Mouse (Mus musculus) hindbrain, embryonic 15.5 days (tissue): Measurements from ENCODE around the gene Acads. TPM values are rescaled to one million over a fixed set of nuclear protein-coding genes. Genes with fewer than 3 reads are reported as not detected.
"Not testable (repeated sequence)": the region's sequence is repeated elsewhere in the genome, so short reads cannot be mapped to it uniquely, and the experiment has no call there.

ENCODE experiments used
- ATAC-seq: fragments of 200-750 bp; cut with Nextera tagmentation; 2 replicates; pipeline ENCODE4 v1.8.0; 2017; ENCODE audit warnings: low read depth, moderate number of reproducible peaks, moderate TSS enrichment; ENCODE audit not compliant: low FRiP score
- H3K27ac ChIP-seq: fragments of 300-500 bp; sonication (generic); replicated peaks from 2 replicates; pipeline ENCODE4 v1.5.1; 2015; ENCODE audit warnings: mild to moderate bottlenecking, inconsistent platforms
- H3K27me3 ChIP-seq: fragments of 300-500 bp; sonication (generic); 2 replicates; pipeline ENCODE4 v1.6.1; 2015; ENCODE audit warnings: control low read depth, inconsistent platforms
- H3K36me3 ChIP-seq: fragments of 300-500 bp; sonication (generic); 2 replicates; pipeline ENCODE4 v1.6.1; 2015; ENCODE audit warnings: control low read depth, inconsistent platforms
- H3K4me1 ChIP-seq: fragments of 300-500 bp; sonication (generic); replicated peaks from 2 replicates; pipeline ENCODE4 v1.6.1; 2015; ENCODE audit warnings: control low read depth, inconsistent platforms
- H3K4me2 ChIP-seq: fragments of 300-500 bp; sonication (generic); 2 replicates; pipeline ENCODE4 v1.6.1; 2015; ENCODE audit warnings: moderate library complexity, mild to moderate bottlenecking, inconsistent platforms
- H3K4me3 ChIP-seq: fragments of 300-500 bp; sonication (generic); 2 replicates; pipeline ENCODE4 v1.5.1; 2015; ENCODE audit warnings: mild to moderate bottlenecking, inconsistent platforms
- H3K9ac ChIP-seq: fragments of 300-500 bp; sonication (generic); 2 replicates; pipeline ENCODE4 v1.6.1; 2015; ENCODE audit warnings: inconsistent platforms
- H3K9me3 ChIP-seq: fragments of 300-500 bp; sonication (generic); 2 replicates; pipeline ENCODE4 v1.6.1; 2016; ENCODE audit warnings: control low read depth, inconsistent platforms
- WGBS: fragments of 180-500 bp; shearing (Covaris S2); methylation state at CpG from one replicate; pipeline ENCODE4 v1.1.7; 2015; 5-methylcytosine and 5-hydroxymethylcytosine counted together
- polyA plus RNA-seq: library from polyadenylated mRNA; unstranded; fragments of >200 nt; fragmentation: Nextera tagmentation; extraction: Ambion mirVana; gene quantifications from 2 replicates; pipeline ENCODE4 v1.2.1, GENCODE M21; 2015

Gene Acads
- polyA plus RNA-seq, 1 experiment from 2014 or later, result 23.1 TPM

DNA sequence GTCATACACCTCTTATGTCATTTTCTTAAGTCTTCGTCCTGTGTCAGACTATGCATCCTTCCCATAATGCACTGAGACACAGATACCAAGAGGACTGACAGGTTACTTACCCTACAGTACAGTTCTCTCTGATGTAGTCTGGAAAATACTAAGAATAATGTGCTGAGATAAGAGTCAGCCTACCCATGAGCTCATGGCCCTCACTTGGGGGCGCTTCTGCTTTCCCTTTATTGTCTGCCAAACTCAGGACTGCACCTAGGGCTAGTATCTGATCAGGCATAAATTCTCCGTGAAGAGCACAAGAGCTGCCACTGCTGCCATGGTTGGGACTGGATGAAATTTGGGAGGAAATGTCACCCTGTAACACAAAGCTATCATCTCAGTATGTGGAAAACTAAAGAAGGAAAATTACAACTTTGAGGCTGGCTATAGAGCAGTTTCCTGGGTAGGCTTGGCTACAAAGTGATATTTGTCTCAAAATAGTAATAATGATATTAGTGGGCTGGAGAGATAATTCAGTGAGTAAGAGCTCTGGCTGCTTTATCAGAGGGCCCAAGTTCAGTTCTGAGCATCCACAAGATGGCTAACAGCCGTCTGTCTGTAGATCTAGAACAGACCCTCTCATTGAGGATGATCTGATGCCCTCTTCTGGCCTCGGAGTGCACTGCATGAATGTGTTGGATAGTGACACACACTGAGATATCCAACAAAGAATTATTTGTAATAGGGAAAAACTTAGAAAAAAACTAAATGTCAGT, 42.8 kb downstream of the Acads start:
- WGBS, result 62% methylated on average over 5 of the region's 5 CpGs
- ATAC-seq, result no peak
- H3K4me1 ChIP-seq, result 0 out of 2 replicates have a peak, but pooled peaks cover 6% of the 10 kb centered on the region
- H3K4me2 ChIP-seq, result no peak overlapping the region
- H3K27ac ChIP-seq, result no peak overlapping the region
- H3K4me3 ChIP-seq, result no peak overlapping the region
- no peak overlapping the region for H3K9ac ChIP-seq
- no peaks in the 10 kb centered on the region for H3K9me3 ChIP-seq
- peaks cover 5% of the 10 kb centered on the region; the same call in 1 of the 2 replicates for H3K36me3 ChIP-seq
- no peaks in the 10 kb centered on the region for H3K27me3 ChIP-seq

DNA sequence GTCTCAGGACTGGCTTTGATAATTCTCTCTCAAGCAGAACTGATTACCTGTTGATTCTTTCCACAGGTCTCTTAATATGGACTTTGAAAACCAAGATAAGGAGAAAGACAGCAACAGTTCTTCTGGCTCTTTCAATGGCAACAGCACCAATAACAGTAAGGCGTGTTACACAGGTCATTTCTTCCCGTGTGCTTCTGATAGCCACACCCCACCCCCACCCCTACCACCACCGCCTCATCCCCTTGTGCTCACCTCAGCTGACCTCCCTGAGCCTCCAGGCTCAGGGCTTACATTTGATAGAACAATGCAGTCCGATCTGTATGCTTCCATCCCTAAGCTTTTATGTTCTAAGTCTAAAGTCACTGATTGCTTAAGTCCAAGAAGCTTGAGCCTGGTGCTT, 44.4 kb downstream of the Acads start:
- WGBS, result 94% methylated on average over 4 of the region's 4 CpGs
- H3K4me1 ChIP-seq, result 0 out of 2 replicates have a peak, but pooled peaks cover 9% of the 10 kb centered on the region
- H3K27ac ChIP-seq, result no peak overlapping the region
- ATAC-seq, result no peak
- H3K9ac ChIP-seq, result no peak overlapping the region
- H3K4me3 ChIP-seq, result no peak overlapping the region
- H3K27me3 ChIP-seq, result no peaks in the 10 kb centered on the region
- peaks cover 4% of the 10 kb centered on the region; the same call in 1 of the 2 replicates for H3K36me3 ChIP-seq
- H3K9me3 ChIP-seq, result no peaks in the 10 kb centered on the region
- no peak overlapping the region for H3K4me2 ChIP-seq

DNA sequence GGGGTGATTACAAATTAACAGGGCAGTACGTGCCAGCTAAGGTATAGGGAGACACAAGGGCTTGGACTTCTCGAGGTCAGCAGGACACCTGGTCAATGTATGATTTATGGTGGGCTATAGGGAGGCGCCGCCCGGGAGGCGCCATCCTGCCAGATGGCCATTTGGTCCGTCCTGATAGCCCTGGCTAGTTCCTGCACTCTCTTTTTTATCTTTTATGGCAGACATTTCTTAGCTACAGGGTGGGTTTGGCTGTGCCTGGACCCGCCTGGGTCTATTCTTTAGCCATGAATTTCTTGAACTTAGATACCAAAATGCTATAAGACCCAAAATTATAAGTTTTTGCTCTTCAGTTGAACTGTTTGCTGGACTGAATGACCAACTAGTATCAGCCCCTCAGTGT, 45.8 kb downstream of the Acads start:
- H3K36me3 ChIP-seq, H3K9me3 ChIP-seq, H3K4me2 ChIP-seq, ATAC-seq, H3K27ac ChIP-seq, H3K27me3 ChIP-seq, H3K9ac ChIP-seq, H3K4me3 ChIP-seq: not testable (repeated sequence)
- 70% methylated on average over 8 of the region's 8 CpGs for WGBS
- 0 out of 2 replicates have a peak, but pooled peaks cover 12% of the 10 kb centered on the region for H3K4me1 ChIP-seq

DNA sequence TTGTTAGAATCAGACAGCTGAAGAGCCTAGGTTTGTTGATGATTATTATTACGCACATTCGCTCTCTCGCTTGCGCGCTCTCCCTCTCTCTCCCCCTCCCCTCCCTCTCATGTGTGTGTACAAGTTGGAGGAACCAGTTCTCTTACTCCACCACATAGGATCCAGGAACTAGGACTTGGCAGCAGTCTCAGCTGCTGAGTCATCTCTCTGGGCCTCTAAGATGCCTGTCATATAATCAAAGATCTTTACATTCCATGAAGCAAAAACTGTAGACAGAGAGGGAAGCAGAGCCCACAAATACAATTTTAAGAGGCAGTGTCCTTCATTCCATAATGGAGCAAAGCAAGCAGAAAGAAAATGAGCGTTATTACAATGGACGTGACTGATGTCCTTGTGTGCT, 47.0 kb downstream of the Acads start:
- Histone ChIP-seq H3K9ac (no peak overlapping the region), H3K9me3 (no peaks in the 10 kb centered on the region), H3K4me2 (no peak overlapping the region), H3K4me3 (no peak overlapping the region), H3K4me1 (peaks cover 12% of the 10 kb centered on the region; the same call in 1 of the 2 replicates), H3K36me3 (peaks cover 4% of the 10 kb centered on the region; the same call in 1 of the 2 replicates), H3K27me3 (no peaks in the 10 kb centered on the region), H3K27ac (no peak overlapping the region)
- 88% methylated on average over 7 of the region's 7 CpGs for WGBS
- no peak for ATAC-seq

DNA sequence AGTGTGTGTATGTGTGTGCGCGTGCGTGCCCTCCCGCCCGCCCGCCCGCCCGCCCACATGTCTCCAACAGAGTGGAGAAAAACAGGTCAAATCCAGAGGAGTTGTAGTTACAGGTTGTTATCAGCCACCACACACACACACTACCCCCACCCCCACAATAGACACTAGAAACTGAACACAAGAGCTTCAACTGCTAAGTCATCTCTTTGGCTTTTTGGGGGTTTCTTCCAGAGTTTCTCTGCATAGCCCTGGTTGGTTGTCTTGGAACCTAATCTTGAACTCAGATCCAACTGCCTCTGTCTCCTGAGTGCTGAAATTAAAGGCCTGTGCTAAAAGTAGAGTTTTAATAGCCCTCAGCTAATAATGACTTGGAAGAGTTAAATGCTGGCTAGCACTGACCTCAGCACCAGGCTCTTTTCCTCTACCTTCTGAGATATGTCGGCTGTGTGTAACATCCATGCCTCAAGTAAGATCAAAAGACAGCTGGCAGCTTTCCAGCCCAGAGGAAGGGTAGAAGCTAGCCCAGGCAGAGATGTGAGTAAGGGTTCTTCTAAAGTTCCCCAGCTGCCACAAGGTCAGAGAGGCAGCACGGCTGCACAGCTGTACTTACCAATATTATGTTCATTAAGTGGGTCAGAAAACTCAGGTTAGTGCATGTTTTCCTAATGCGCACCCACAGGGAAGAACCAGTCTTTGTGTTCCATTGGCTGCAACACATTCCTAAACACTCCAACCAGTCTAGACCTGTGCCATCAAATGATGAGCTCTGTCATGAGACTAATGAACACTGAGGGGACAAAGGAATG, 47.8 kb downstream of the Acads start:
- H3K4me2 ChIP-seq, result no peak overlapping the region
- H3K9ac ChIP-seq, result no peak overlapping the region
- H3K27me3 ChIP-seq, result no peaks in the 10 kb centered on the region
- H3K4me3 ChIP-seq, result no peak overlapping the region
- H3K9me3 ChIP-seq, result no peaks in the 10 kb centered on the region
- no peak for ATAC-seq
- no peak overlapping the region for H3K27ac ChIP-seq
- H3K4me1 ChIP-seq, result peaks cover 12% of the 10 kb centered on the region; the same call in 1 of the 2 replicates
- WGBS, result 89% methylated on average over 11 of the region's 11 CpGs
- H3K36me3 ChIP-seq, result peaks cover 4% of the 10 kb centered on the region; the same call in 1 of the 2 replicates

DNA sequence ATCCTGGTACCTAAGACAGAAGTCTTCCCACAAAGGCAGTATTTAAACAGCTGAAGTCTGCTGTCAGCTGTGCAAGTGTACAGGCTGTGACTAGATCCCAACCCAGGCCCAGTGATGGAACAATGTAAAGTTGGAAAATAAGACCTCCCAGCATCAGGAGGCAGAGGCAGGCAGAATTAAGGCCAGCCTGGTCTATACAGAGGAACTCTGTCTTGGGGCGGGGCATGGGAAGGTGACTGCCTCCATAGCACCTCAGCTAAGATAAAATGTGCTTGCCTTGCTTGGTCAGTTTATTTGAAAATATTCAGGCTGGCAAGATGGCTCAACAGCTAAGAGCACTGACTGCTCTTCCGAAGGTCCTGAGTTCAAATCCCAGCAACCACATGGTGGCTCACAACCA, 48.7 kb downstream of the Acads start:
- WGBS, result 100% methylated on average over 2 of the region's 2 CpGs
- H3K4me3 ChIP-seq, result no peak overlapping the region
- no peak overlapping the region for H3K4me2 ChIP-seq
- H3K9me3 ChIP-seq, result no peaks in the 10 kb centered on the region
- H3K4me1 ChIP-seq, result peaks cover 12% of the 10 kb centered on the region; the same call in 1 of the 2 replicates
- no peak for ATAC-seq
- peaks cover 4% of the 10 kb centered on the region; the same call in 1 of the 2 replicates for H3K36me3 ChIP-seq
- H3K9ac ChIP-seq, result no peak overlapping the region
- H3K27me3 ChIP-seq, result no peaks in the 10 kb centered on the region
- H3K27ac ChIP-seq, result no peak overlapping the region

DNA sequence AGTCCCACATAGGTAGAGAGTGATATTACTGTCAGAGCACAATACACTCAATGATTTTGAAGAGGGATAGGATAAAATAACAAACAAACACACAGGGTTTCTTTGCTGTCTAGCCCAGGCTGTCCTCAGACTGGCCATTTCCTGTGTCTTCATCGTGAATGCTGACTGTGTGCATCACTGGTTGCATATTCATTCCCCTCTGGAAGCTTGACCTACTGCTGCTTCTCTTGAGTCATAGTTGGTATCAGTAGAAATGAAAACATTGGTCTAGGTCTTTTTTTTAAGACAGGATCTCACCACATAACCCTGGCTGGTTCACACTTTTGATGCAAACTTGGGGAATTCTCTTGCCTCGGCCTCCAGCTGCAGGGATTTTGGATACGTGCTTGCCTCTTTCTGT, 49.5 kb downstream of the Acads start:
- Histone ChIP-seq H3K27ac (no peak overlapping the region), H3K36me3 (no peaks in the 10 kb centered on the region), H3K9me3 (no peaks in the 10 kb centered on the region), H3K4me3 (no peak overlapping the region), H3K4me2 (no peak overlapping the region), H3K4me1 (peaks cover 12% of the 10 kb centered on the region; the same call in 1 of the 2 replicates), H3K27me3 (no peaks in the 10 kb centered on the region), H3K9ac (no peak overlapping the region)
- WGBS, result 88% methylated on average over 3 of the region's 3 CpGs
- no peak for ATAC-seq

DNA sequence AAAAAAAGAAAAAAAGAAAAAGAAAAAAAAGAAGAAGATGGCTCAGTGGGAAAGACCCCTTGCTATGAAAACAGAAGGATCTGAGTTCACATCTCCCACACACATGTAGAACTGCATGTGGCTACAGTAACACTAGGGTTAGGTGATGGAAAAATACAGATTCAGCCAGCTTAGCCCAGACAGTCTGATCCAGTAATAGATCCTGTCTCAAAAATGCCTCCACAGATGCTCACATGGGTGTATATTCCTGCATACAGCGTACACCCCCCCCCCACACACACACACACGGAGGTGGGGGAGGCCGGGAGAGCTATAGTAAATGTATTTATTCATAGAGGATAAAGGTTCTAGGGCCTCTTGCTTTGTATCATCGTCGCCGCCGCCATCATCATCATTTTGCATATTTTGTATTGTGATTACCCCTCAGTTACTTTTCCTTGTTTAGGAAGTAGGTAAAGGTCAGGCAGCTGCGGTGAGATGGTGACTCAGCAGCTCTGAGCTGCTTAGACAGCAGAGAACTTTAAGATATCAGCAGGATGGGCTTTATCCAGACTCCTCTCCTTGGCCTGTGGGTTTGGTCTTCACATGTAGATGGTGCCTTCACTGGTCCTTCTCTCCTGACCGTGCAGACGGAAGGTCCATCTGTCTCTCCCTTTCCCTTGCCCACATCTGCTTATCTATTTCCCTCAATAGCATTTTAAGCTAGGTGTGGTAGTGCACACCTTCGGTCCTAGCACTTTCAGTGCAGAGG, 50.3 kb downstream of the Acads start:
- Histone ChIP-seq H3K27ac (no peak overlapping the region), H3K9ac (no peak overlapping the region), H3K9me3 (no peaks in the 10 kb centered on the region), H3K27me3 (no peaks in the 10 kb centered on the region), H3K4me1 (peaks cover 12% of the 10 kb centered on the region; the same call in 1 of the 2 replicates), H3K36me3 (peaks cover 5% of the 10 kb centered on the region; the same call in 1 of the 2 replicates), H3K4me3 (no peak overlapping the region), H3K4me2 (no peak overlapping the region)
- 95% methylated on average over 11 of the region's 11 CpGs for WGBS
- no peak for ATAC-seq

DNA sequence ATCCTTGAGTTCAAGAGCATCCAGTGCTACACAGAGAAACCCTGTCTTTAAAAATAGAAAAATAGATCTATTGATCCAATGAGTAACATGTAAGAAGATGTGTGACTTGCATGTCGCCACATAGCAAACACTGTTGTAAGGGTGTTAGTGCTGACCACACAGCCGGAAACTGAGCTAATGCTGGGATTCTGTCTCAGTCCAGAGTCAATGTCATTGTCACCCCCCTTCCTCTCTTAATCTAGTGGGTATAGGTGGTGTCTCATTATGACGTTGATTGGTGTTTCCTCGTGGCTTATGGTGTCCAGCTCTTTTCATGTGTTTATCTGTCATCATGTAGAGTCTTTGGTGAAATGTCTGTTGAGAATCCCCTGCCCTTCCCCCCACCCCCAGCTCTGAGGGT, 52.9 kb downstream of the Acads start:
- Histone ChIP-seq H3K4me3 (no peak overlapping the region), H3K4me1 (peaks cover 7% of the 10 kb centered on the region; the same call in 1 of the 2 replicates), H3K4me2 (no peak overlapping the region), H3K27me3 (no peaks in the 10 kb centered on the region), H3K36me3 (peaks cover 5% of the 10 kb centered on the region; the same call in 1 of the 2 replicates), H3K9ac (no peak overlapping the region), H3K27ac (no peak overlapping the region), H3K9me3 (no peaks in the 10 kb centered on the region)
- 79% methylated on average over 4 of the region's 4 CpGs for WGBS
- no peak for ATAC-seq

DNA sequence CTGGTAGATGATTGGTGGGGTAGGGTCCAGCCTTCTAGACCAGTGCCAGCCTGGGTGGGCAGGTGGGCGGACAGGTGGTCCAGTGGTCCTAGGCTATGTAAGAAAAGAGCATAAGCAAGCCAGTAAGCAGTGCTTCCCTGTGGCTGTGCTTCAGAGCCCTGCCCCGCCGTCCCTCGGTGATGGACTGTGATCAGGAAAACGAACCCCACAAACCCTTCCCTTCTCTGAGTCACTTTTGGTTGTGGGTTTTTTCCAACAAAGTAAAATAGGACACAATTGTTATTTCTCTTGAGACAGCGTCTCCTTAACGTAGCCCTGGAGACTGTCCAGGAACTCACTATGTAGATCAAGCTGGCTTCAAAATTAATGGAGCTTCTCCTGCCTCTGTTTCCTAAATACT, 55.8 kb downstream of the Acads start:
- WGBS, result 92% methylated on average over 7 of the region's 7 CpGs
- H3K9me3 ChIP-seq, result no peaks in the 10 kb centered on the region
- H3K4me1 ChIP-seq, result no peaks in the 10 kb centered on the region; the same call in 1 of the 2 replicates
- H3K4me3 ChIP-seq, result no peak overlapping the region
- peaks cover 5% of the 10 kb centered on the region; the same call in 1 of the 2 replicates for H3K36me3 ChIP-seq
- no peak overlapping the region for H3K9ac ChIP-seq
- H3K27me3 ChIP-seq, result no peaks in the 10 kb centered on the region
- ATAC-seq, result no peak
- no peak overlapping the region for H3K4me2 ChIP-seq
- H3K27ac ChIP-seq, result no peak overlapping the region

DNA sequence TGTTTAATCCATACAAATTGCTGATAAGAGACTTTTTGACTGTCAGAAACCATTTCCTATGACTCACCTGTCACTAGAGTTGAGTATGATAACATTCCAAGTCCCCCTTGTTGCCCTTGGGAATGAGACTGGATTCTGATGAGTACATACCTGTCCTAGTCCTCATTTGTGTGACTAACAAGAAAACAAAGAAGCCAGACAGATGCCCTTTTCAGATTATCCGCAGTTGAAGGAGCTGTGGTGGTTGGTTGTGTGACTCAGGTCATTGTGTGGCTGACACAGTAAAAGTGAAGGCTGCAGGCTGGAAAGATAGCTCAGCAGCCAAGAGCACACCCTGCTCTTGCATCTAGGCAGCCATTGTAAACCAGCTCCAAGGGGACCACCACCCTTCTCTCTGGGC, 56.6 kb downstream of the Acads start:
- no peak for ATAC-seq
- no peaks in the 10 kb centered on the region for H3K27me3 ChIP-seq
- H3K4me2 ChIP-seq, result no peak overlapping the region
- peaks cover 5% of the 10 kb centered on the region; the same call in 1 of the 2 replicates for H3K36me3 ChIP-seq
- 59% methylated on average over 1 of the region's 1 CpGs for WGBS
- H3K27ac ChIP-seq, result no peak overlapping the region
- no peak overlapping the region for H3K9ac ChIP-seq
- no peaks in the 10 kb centered on the region for H3K9me3 ChIP-seq
- no peak overlapping the region for H3K4me3 ChIP-seq
- no peaks in the 10 kb centered on the region for H3K4me1 ChIP-seq
